In genomic region chr15:95304102-95304501, GRCm38 (mm10) we compare ENCODE assay signal across 28 mouse cellular contexts.
DNase-seq lines count a peak whose midpoint lies in the region; ATAC-seq and TF ChIP-seq lines count a peak whose summit lies in the region.
"Had no signal": no experiment of that assay in that cellular context is flagged by ENCODE, and none has a peak within 500 bp of the region (broad histone marks: within the 10 kb centered on the region; RNA-seq: fewer than 3 reads in every experiment).

No protein-coding gene starts in this region.

- no peaks in the 10 kb centered on the region for H3K4me1 ChIP-seq in heart, embryonic 12.5 days (replicated peaks)
- H3K4me1 ChIP-seq in lung, adult 2 months (ENCODE audit: control insufficient read depth, insufficient read depth, low read length) = no peaks in the 10 kb centered on the region
- no peaks in the 10 kb centered on the region for H3K4me1 ChIP-seq in hindbrain, embryonic 10.5 days (replicated peaks)
- H3K4me1 ChIP-seq: embryonic facial prominence, embryonic 12.5 days; forebrain, embryonic 12.5 days; lung, embryonic 15.5 days; midbrain, embryonic 15.5 days; neural tube, embryonic 13.5 days had no signal

- H3K9me3 ChIP-seq in heart, embryonic 12.5 days (replicated peaks) = no peaks in the 10 kb centered on the region
- H3K9me3 ChIP-seq in hindbrain, embryonic 10.5 days = no peaks in the 10 kb centered on the region
- H3K9me3 ChIP-seq: embryonic facial prominence, embryonic 12.5 days; forebrain, embryonic 12.5 days; lung, embryonic 15.5 days; midbrain, embryonic 15.5 days; neural tube, embryonic 13.5 days had no signal

- TF ChIP-seq CTCF in lung, adult 2 months (IDR thresholded peaks at IDR 0.05; ENCODE audit: insufficient read depth, low read length) = no peak

- 79% methylated on average over 8 of the region's 8 CpGs for WGBS in heart, embryonic 12.5 days
- 72% methylated on average over 8 of the region's 8 CpGs for WGBS in lung, adult 2 months
- WGBS in hindbrain, embryonic 10.5 days = 86% methylated on average over 8 of the region's 8 CpGs

- H3K4me2 ChIP-seq in heart, embryonic 12.5 days = no peak overlapping the region
- H3K4me2 ChIP-seq: embryonic facial prominence, embryonic 12.5 days; forebrain, embryonic 12.5 days; lung, embryonic 15.5 days; midbrain, embryonic 15.5 days; neural tube, embryonic 13.5 days had no signal

- no peak for TF ChIP-seq POLR2A in lung, adult 2 months (IDR thresholded peaks at IDR 0.05; ENCODE audit: borderline replicate concordance, extremely low read depth, low read depth, low read length)

- no peak overlapping the region for H3K9ac ChIP-seq in heart, embryonic 12.5 days
- H3K9ac ChIP-seq: embryonic facial prominence, embryonic 12.5 days; forebrain, embryonic 12.5 days; liver, embryonic 14.5 days; lung, embryonic 15.5 days; midbrain, embryonic 15.5 days; neural tube, embryonic 13.5 days had no signal

- H3K36me3 ChIP-seq in heart, embryonic 12.5 days = no peaks in the 10 kb centered on the region
- no peaks in the 10 kb centered on the region for H3K36me3 ChIP-seq in hindbrain, embryonic 10.5 days
- H3K36me3 ChIP-seq: embryonic facial prominence, embryonic 12.5 days; forebrain, embryonic 12.5 days; G1E; lung, embryonic 15.5 days; midbrain, embryonic 15.5 days; neural tube, embryonic 13.5 days had no signal

- no peak overlapping the region for H3K4me3 ChIP-seq in heart, embryonic 12.5 days
- no peak overlapping the region for H3K4me3 ChIP-seq in lung, adult 2 months (replicated peaks; ENCODE audit: extremely low read depth, low read depth, low read length)
- H3K4me3 ChIP-seq in hindbrain, embryonic 10.5 days = no peak overlapping the region
- H3K4me3 ChIP-seq: embryonic facial prominence, embryonic 12.5 days; forebrain, embryonic 12.5 days; heart, adult 2 months; lung, embryonic 15.5 days; midbrain, embryonic 15.5 days; myocyte; neural tube, embryonic 13.5 days had no signal

- no peaks in the 10 kb centered on the region for H3K27me3 ChIP-seq in heart, embryonic 12.5 days (replicated peaks)
- H3K27me3 ChIP-seq in hindbrain, embryonic 10.5 days (ENCODE audit: insufficient read depth, poor library complexity, severe bottlenecking) = no peaks in the 10 kb centered on the region
- H3K27me3 ChIP-seq: CH12.LX; embryonic facial prominence, embryonic 12.5 days; forebrain, embryonic 12.5 days; lung, embryonic 15.5 days; midbrain, embryonic 15.5 days; neural tube, embryonic 13.5 days had no signal

- peak; percentile 71 for DNase-seq in heart, adult 11 months
- peak; percentile 73 for DNase-seq in brain, adult 2 months (ENCODE audit: low read depth, low spot score)
- peak; percentile 68 for DNase-seq in cerebellum, adult 11-12 months
- DNase-seq in cerebellum, postnatal 14 days = peak; percentile 78 to 82
- no peak for DNase-seq in lung, adult 2 months
- DNase-seq in hindbrain, embryonic 10.5 days (ENCODE audit: low spot score) = no peak
- DNase-seq in ovary, postnatal 10 days (ENCODE audit: low spot score) = no peak
- DNase-seq: adrenal gland, adult 2 months; B cell, adult 2 months; gastrocnemius, postnatal 14 days; heart, adult 2 months; heart, postnatal 4 days; kidney, postnatal 25 days; lung, postnatal 4 days; thymus, adult 2 months had no signal

- no peak overlapping the region for H3K27ac ChIP-seq in heart, embryonic 12.5 days (ENCODE audit: poor library complexity, severe bottlenecking)
- H3K27ac ChIP-seq in hindbrain, embryonic 10.5 days = no peak overlapping the region
- H3K27ac ChIP-seq: embryonic facial prominence, embryonic 12.5 days; forebrain, embryonic 12.5 days; heart, adult 2 months; liver, embryonic 14.5 days; lung, embryonic 15.5 days; midbrain, embryonic 15.5 days; neural tube, embryonic 13.5 days; stomach, postnatal 0 days had no signal

- no peak for ATAC-seq in heart, embryonic 12.5 days (ENCODE audit: insufficient number of reproducible peaks, low FRiP score)
- ATAC-seq: hindbrain, embryonic 16.5 days; intestine, embryonic 16.5 days; midbrain, embryonic 15.5 days had no signal

Comparison
In these comparisons a context has a peak if more than half of its experiments do, and no peak if none do; other contexts are left out.
1. DNase-seq: peak in heart, adult 11 months (single experiment), brain, adult 2 months (single experiment), cerebellum, adult 11-12 months (single experiment) and cerebellum, postnatal 14 days (2 of 2); none in lung, adult 2 months (single experiment), hindbrain, embryonic 10.5 days (single experiment) and ovary, postnatal 10 days (single experiment).